Mouse (Mus musculus) layer of hippocampus, postnatal 36 days (tissue): ENCODE data around the gene Gm5741. TPM values are rescaled to one million over a fixed set of nuclear protein-coding genes. Genes with fewer than 3 reads are reported as not detected.

Experiments used
- DNase-seq, 2 experiments: peaks; one replicate each; pipeline ENCODE4 v3.0.0; 2022
- total RNA-seq, 2 experiments: library from RNA; stranded (reverse); gene quantifications; 2 replicates each; pipeline ENCODE4 v1.2.3; 2021

The Gm5741 gene
- total RNA-seq, 2 experiments from 2014 or later, result not detected

GRCm38 (mm10) chr8:85073041-85073612 is 5.3 kb upstream of the Gm5741 start:
- DNase-seq, result no peak

- DNase-seq, result no peak
Measured at GRCm38 (mm10) chr8:85072364-85072929, 4.7 kb upstream of the Gm5741 start.

GRCm38 (mm10) chr8:85071514-85072281 is 3.9 kb upstream of the Gm5741 start, which contains the start of gene Dhps:
Gene Dhps, plus strand, starts transcription at chr8:85071757.
- DNase-seq, result peak; percentile 87 to 90

GRCm38 (mm10) chr8:85071041-85071440 is 3.3 kb upstream of the Gm5741 start:
- no peak for DNase-seq

- DNase-seq, result no peak
Measured at GRCm38 (mm10) chr8:85067155-85067554, 627 bp downstream of the Gm5741 start.

- no peak for DNase-seq
Measured at GRCm38 (mm10) chr8:85065213-85065612, 2.6 kb downstream of the Gm5741 start.

- DNase-seq, result no peak
Measured at GRCm38 (mm10) chr8:85062603-85063002, 5.2 kb downstream of the Gm5741 start.

- peak; percentile 87 to 88 for DNase-seq
Measured at GRCm38 (mm10) chr8:85059879-85060616, 7.7 kb downstream of the Gm5741 start, which contains the start of gene Fbxw9. Gene Fbxw9, plus strand, starts transcription at chr8:85060055.

GRCm38 (mm10) chr8:85057367-85057766 is 10.4 kb downstream of the Gm5741 start:
- no peak for DNase-seq

- DNase-seq, result no peak
Measured at GRCm38 (mm10) chr8:85043619-85044018, 24.2 kb downstream of the Gm5741 start.

- DNase-seq, result peak; percentile 57 to 59
Measured at GRCm38 (mm10) chr8:85037681-85038531, 29.9 kb downstream of the Gm5741 start.

GRCm38 (mm10) chr8:85037366-85037680 is 30.5 kb downstream of the Gm5741 start:
- DNase-seq, result no peak

- DNase-seq, result peak; percentile 86 to 87
Measured at GRCm38 (mm10) chr8:85036718-85037365, 30.9 kb downstream of the Gm5741 start, which contains the start of gene Tnpo2. Gene Tnpo2, plus strand, starts transcription at chr8:85036915.

- no peak for DNase-seq
Measured at GRCm38 (mm10) chr8:85036381-85036717, 31.4 kb downstream of the Gm5741 start.

- peak in 1 of 2 experiments; percentile 23 for DNase-seq
Measured at GRCm38 (mm10) chr8:85035728-85036310, 32.0 kb downstream of the Gm5741 start.

GRCm38 (mm10) chr8:85035165-85035727 is 32.5 kb downstream of the Gm5741 start:
- DNase-seq, result no peak

- peak; percentile 51 to 58 for DNase-seq
Measured at GRCm38 (mm10) chr8:85034764-85035163, 33.0 kb downstream of the Gm5741 start.

- no peak for DNase-seq
Measured at GRCm38 (mm10) chr8:85033867-85034266, 33.9 kb downstream of the Gm5741 start.

- DNase-seq, result no peak
Measured at GRCm38 (mm10) chr8:85032622-85033311, 35.0 kb downstream of the Gm5741 start.

GRCm38 (mm10) chr8:85029271-85029670 is 38.5 kb downstream of the Gm5741 start:
- DNase-seq, result no peak
